Mouse (Mus musculus) lung, embryonic 14.5 days (tissue): ENCODE data around the gene Sprr3. TPM values are rescaled to one million over a fixed set of nuclear protein-coding genes. Genes with fewer than 3 reads are reported as not detected.

ENCODE experiments used
- ATAC-seq: fragments of 200-750 bp; cut with Nextera tagmentation; 2 replicates; pipeline ENCODE4 v1.8.0; 2017; ENCODE audit warnings: mild to moderate bottlenecking, moderate TSS enrichment, moderate library complexity; ENCODE audit not compliant: insufficient read depth
- DNase-seq: peaks from one replicate; pipeline ENCODE4 v3.0.0-alpha.2; 2015
- H3K27ac ChIP-seq: fragments of 300-500 bp; sonication (generic); 2 replicates; pipeline ENCODE4 v1.5.1; 2014; ENCODE audit warnings: low read depth, mild to moderate bottlenecking, moderate library complexity
- H3K27me3 ChIP-seq: fragments of 300-500 bp; sonication (generic); 2 replicates; pipeline ENCODE4 v1.6.1; 2014; ENCODE audit warnings: low read length, control low read depth; ENCODE audit not compliant: insufficient read depth
- H3K36me3 ChIP-seq: fragments of 300-500 bp; sonication (generic); 2 replicates; pipeline ENCODE4 v1.6.1; 2014; ENCODE audit warnings: control low read depth; ENCODE audit not compliant: insufficient read depth
- H3K4me1 ChIP-seq: fragments of 300-500 bp; sonication (generic); 2 replicates; pipeline ENCODE4 v1.6.1; 2014; ENCODE audit warnings: antibody characterized with exemption, control low read depth; ENCODE audit not compliant: insufficient read depth
- H3K4me2 ChIP-seq: fragments of 300-500 bp; sonication (generic); 2 replicates; pipeline ENCODE4 v1.6.1; 2014; ENCODE audit warnings: mild to moderate bottlenecking
- H3K4me3 ChIP-seq: fragments of 300-500 bp; sonication (generic); 2 replicates; pipeline ENCODE4 v1.5.1; 2014; ENCODE audit warnings: low read depth, low read length
- H3K9ac ChIP-seq: fragments of 300-500 bp; sonication (generic); 2 replicates; pipeline ENCODE4 v1.6.1; 2014
- H3K9me3 ChIP-seq: fragments of 300-500 bp; sonication (generic); 2 replicates; pipeline ENCODE4 v1.6.1; 2016; ENCODE audit warnings: low read depth, low read length, control low read depth
- CTCF ChIP-seq: IDR thresholded peaks from 2 replicates; pipeline ENCODE4 v1.5.1; 2016; ENCODE audit warnings: antibody characterized with exemption, low read depth
- WGBS: fragments of 180-500 bp; shearing (Covaris S2); extraction: QIAGEN DNeasy Blood & Tissue Kit; methylation state at CpG from one replicate; pipeline ENCODE4 v1.1.7; 2014; 5-methylcytosine and 5-hydroxymethylcytosine counted together
- polyA plus RNA-seq: library from polyadenylated mRNA; unstranded; fragments of >200 nt; fragmentation: Nextera tagmentation; extraction: Ambion mirVana; gene quantifications from 2 replicates; pipeline ENCODE4 v1.2.1, GENCODE M21; 2014

Gene Sprr3
- polyA plus RNA-seq, 1 experiment from 2014 or later = not detected

- 76% methylated on average over 2 of the region's 2 CpGs for WGBS
Observed at GRCm38 (mm10) chr3:92470111-92470510, 11.6 kb upstream of the Sprr3 start.

DNA sequence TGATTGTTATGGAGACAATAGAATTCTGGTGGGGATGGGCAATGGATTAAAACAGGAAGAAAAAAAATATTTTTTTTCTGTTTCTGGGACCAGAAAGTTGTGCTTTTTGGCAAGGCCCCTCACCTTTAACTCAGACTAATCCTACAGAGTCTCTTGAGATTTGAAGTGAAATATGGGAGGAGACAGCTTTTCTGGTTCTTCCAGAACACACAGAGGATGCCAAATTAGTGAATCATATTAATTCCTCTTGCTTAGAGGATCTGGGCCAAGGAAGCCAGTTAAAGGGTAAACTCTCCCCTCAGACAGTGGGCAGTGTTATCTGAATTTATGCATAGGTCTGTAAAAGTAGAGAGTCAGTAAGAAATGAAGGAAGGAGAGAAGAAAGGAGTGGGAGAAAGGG lies 8.9 kb upstream of the Sprr3 start:
- no peak for ATAC-seq
- no peaks in the 10 kb centered on the region for H3K4me1 ChIP-seq
- no peak for DNase-seq
- no peak overlapping the region for H3K4me3 ChIP-seq
- no peaks in the 10 kb centered on the region for H3K27me3 ChIP-seq
- H3K4me2 ChIP-seq = no peak overlapping the region
- no peak for TF ChIP-seq CTCF
- no peaks in the 10 kb centered on the region for H3K36me3 ChIP-seq
- no peak overlapping the region for H3K9ac ChIP-seq
- H3K9me3 ChIP-seq = no peaks in the 10 kb centered on the region
- H3K27ac ChIP-seq = no peak overlapping the region

More at GRCm38 (mm10) chr3:92470111-92470510, 11.6 kb upstream of the Sprr3 start:
- no peak overlapping the region for H3K27ac ChIP-seq
- no peaks in the 10 kb centered on the region for H3K4me1 ChIP-seq
- H3K4me2 ChIP-seq = no peak overlapping the region
- H3K27me3 ChIP-seq = no peaks in the 10 kb centered on the region
- no peak for TF ChIP-seq CTCF
- DNase-seq (no peak), ATAC-seq (no peak)
- H3K4me3 ChIP-seq = no peak overlapping the region
- H3K9me3 ChIP-seq = no peaks in the 10 kb centered on the region
- H3K9ac ChIP-seq = no peak overlapping the region
- no peaks in the 10 kb centered on the region for H3K36me3 ChIP-seq

- Histone ChIP-seq H3K4me2 (no peak overlapping the region), H3K36me3 (no peaks in the 10 kb centered on the region), H3K27me3 (no peaks in the 10 kb centered on the region), H3K4me1 (no peaks in the 10 kb centered on the region), H3K4me3 (no peak overlapping the region), H3K27ac (no peak overlapping the region), H3K9ac (no peak overlapping the region), H3K9me3 (no peaks in the 10 kb centered on the region)
- WGBS = 45% methylated on average over 1 of the region's 1 CpGs
- TF ChIP-seq CTCF = no peak
- no peak for ATAC-seq
- no peak for DNase-seq
Observed at GRCm38 (mm10) chr3:92466576-92466975, 8.1 kb upstream of the Sprr3 start.

DNA sequence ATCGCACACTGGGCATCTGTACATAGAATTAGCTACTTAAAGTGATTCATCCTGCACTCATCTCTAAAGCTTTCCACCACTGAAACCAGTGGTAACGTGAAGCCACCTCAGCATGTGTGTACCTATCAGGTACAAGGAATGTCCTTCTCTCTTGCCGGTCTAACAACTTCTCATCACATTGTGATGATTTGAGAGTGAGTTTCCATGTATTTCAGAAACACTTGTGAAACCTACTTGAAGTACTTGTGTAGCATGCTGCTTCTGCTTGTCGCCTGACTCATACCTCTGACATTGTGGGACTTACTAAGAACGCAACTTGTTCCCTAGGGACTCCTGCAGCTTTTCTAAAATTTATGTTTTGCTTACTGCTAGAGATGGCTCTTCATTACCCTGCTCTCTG lies 3.4 kb downstream of the Sprr3 start:
- Histone ChIP-seq H3K27ac (no peak overlapping the region), H3K27me3 (no peaks in the 10 kb centered on the region), H3K4me1 (no peaks in the 10 kb centered on the region), H3K9ac (no peak overlapping the region), H3K4me3 (no peak overlapping the region), H3K9me3 (no peaks in the 10 kb centered on the region), H3K36me3 (no peaks in the 10 kb centered on the region), H3K4me2 (no peak overlapping the region)
- ATAC-seq = no peak
- WGBS = 64% methylated on average over 5 of the region's 5 CpGs
- no peak for TF ChIP-seq CTCF
- DNase-seq = no peak

DNA sequence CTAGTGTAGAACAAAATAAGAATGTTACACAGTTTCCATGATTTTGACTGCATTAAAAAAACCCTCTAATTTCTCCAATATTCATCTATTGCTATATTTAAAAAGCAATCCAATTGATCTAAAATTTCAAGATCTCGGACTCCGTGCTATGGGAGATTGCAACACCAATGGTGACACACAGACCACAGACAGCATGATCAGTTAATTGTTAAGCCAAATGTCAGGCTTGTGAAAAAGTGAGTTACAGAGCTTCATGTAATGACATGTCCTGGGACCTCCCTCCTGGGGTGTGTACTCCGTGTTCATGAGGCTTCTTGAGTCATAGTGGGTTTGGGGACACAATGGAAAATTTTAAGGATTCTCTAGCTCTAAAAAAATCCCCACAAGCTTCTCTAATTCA lies 18.3 kb downstream of the Sprr3 start:
- no peak for ATAC-seq
- DNase-seq = no peak
- no peak overlapping the region for H3K9ac ChIP-seq
- H3K27ac ChIP-seq = no peak overlapping the region
- no peaks in the 10 kb centered on the region for H3K4me1 ChIP-seq
- H3K9me3 ChIP-seq = no peaks in the 10 kb centered on the region
- no peaks in the 10 kb centered on the region for H3K27me3 ChIP-seq
- TF ChIP-seq CTCF = no peak
- H3K36me3 ChIP-seq = no peaks in the 10 kb centered on the region
- no peak overlapping the region for H3K4me3 ChIP-seq
- WGBS = 80% methylated on average over 3 of the region's 3 CpGs
- no peak overlapping the region for H3K4me2 ChIP-seq

DNA sequence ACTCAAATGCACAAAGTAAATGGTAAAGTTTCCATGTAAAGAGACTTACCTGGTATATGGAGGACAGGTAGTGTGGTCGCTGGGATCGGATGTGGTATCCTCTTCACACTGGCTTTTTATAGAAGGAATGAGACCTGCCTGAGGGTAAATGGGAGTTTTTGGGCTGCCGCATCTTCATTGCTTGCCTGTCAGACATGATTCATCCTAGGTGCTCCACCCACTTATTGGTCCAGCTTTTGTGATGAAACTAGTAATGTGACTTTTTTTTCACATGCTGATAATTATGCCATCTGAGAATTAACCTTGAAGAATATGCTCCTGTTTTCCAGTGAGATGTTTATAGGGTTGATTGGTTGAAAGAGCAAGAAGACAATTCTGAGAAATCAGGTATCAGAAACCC lies 19.8 kb downstream of the Sprr3 start, which contains the start of gene Sprr1b:
TSS of gene Sprr1b (minus strand) at position 101 of the 400 bp plus-strand sequence.
- Histone ChIP-seq H3K4me1 (no peaks in the 10 kb centered on the region), H3K36me3 (no peaks in the 10 kb centered on the region), H3K27me3 (no peaks in the 10 kb centered on the region), H3K9ac (no peak within 1 kb of the TSS), H3K4me2 (no peak within 1 kb of the TSS), H3K4me3 (no peak within 1 kb of the TSS), H3K9me3 (no peaks in the 10 kb centered on the region), H3K27ac (no peak within 1 kb of the TSS)
- no peak for ATAC-seq
- no peak for DNase-seq
- TF ChIP-seq CTCF = no peak
- WGBS = 90% methylated on average over 3 of the region's 3 CpGs

GRCm38 (mm10) chr3:92432282-92432681 lies 26.2 kb downstream of the Sprr3 start, which contains the start of gene Sprr2k:
Sprr2k (plus strand) TSS chr3:92432582.
- Histone ChIP-seq H3K4me1 (no peaks in the 10 kb centered on the region), H3K36me3 (no peaks in the 10 kb centered on the region), H3K27me3 (no peaks in the 10 kb centered on the region), H3K4me3 (no peak within 1 kb of the TSS), H3K9me3 (no peaks in the 10 kb centered on the region), H3K9ac (no peak within 1 kb of the TSS), H3K27ac (no peak within 1 kb of the TSS), H3K4me2 (no peak within 1 kb of the TSS)
- DNase-seq = no peak
- ATAC-seq = no peak
- no peak for TF ChIP-seq CTCF
- 85% methylated on average over 2 of the region's 2 CpGs for WGBS

- Histone ChIP-seq H3K4me1 (no peaks in the 10 kb centered on the region), H3K4me2 (no peak within 1 kb of the TSS), H3K9me3 (no peaks in the 10 kb centered on the region), H3K27ac (no peak within 1 kb of the TSS), H3K27me3 (no peaks in the 10 kb centered on the region), H3K4me3 (no peak within 1 kb of the TSS), H3K36me3 (no peaks in the 10 kb centered on the region), H3K9ac (no peak within 1 kb of the TSS)
- DNase-seq (no peak), ATAC-seq (no peak)
- 85% methylated on average over 6 of the region's 6 CpGs for WGBS
- no peak for TF ChIP-seq CTCF
Observed at GRCm38 (mm10) chr3:92429323-92429722, 29.2 kb downstream of the Sprr3 start, which contains the start of gene Gm9774. Gm9774 (minus strand) TSS chr3:92429423.
